Mouse (Mus musculus) ES-CJ7 (cell line): Measurements from ENCODE around the gene Tmem171.

Source experiments
- DNase-seq: peaks from one replicate; pipeline ENCODE4 v3.0.0; 2011; ENCODE audit warnings: low read depth, low spot score

Gene Tmem171

GRCm38 (mm10) chr13:98693316-98693715 is 1.3 kb downstream of the Tmem171 start:
- DNase-seq: no peak

- DNase-seq: no peak
Observed at GRCm38 (mm10) chr13:98691956-98692515, 2.6 kb downstream of the Tmem171 start.

- DNase-seq: no peak
Observed at GRCm38 (mm10) chr13:98690886-98691285, 3.7 kb downstream of the Tmem171 start.

GRCm38 (mm10) chr13:98689605-98690290 is 4.9 kb downstream of the Tmem171 start:
- DNase-seq: no peak

- DNase-seq: no peak
Observed at GRCm38 (mm10) chr13:98687931-98688330, 6.7 kb downstream of the Tmem171 start.

- no peak for DNase-seq
Observed at GRCm38 (mm10) chr13:98684144-98684900, 10.3 kb downstream of the Tmem171 start.

GRCm38 (mm10) chr13:98683412-98683811 is 11.2 kb downstream of the Tmem171 start:
- DNase-seq: no peak

- no peak for DNase-seq
Observed at GRCm38 (mm10) chr13:98680470-98681060, 14.1 kb downstream of the Tmem171 start.

GRCm38 (mm10) chr13:98679631-98680041 is 15.0 kb downstream of the Tmem171 start:
- no peak for DNase-seq

- DNase-seq: no peak
Observed at GRCm38 (mm10) chr13:98679230-98679629, 15.4 kb downstream of the Tmem171 start.

- DNase-seq: no peak
Observed at GRCm38 (mm10) chr13:98673922-98674321, 20.7 kb downstream of the Tmem171 start.

GRCm38 (mm10) chr13:98669296-98669695 is 25.3 kb downstream of the Tmem171 start:
- DNase-seq: no peak

- DNase-seq: no peak
Observed at GRCm38 (mm10) chr13:98667316-98667715, 27.3 kb downstream of the Tmem171 start.

- no peak for DNase-seq
Observed at GRCm38 (mm10) chr13:98665240-98665639, 29.4 kb downstream of the Tmem171 start.

GRCm38 (mm10) chr13:98662173-98662675 is 32.4 kb downstream of the Tmem171 start:
- no peak for DNase-seq

GRCm38 (mm10) chr13:98656034-98656471 is 38.6 kb downstream of the Tmem171 start:
- no peak for DNase-seq

GRCm38 (mm10) chr13:98655346-98655745 is 39.3 kb downstream of the Tmem171 start:
- no peak for DNase-seq

GRCm38 (mm10) chr13:98654129-98654939 is 40.3 kb downstream of the Tmem171 start:
- DNase-seq: no peak

GRCm38 (mm10) chr13:98652194-98652593 is 42.4 kb downstream of the Tmem171 start:
- no peak for DNase-seq

GRCm38 (mm10) chr13:98651228-98651977 is 43.2 kb downstream of the Tmem171 start:
- DNase-seq: no peak
